Mouse (Mus musculus) liver, embryonic 13.5 days (tissue): ENCODE data around the gene Evi5. TPM values are rescaled to one million over a fixed set of nuclear protein-coding genes. Genes with fewer than 3 reads are reported as not detected.

Experiments used
- ATAC-seq: fragments of 200-750 bp; cut with Nextera tagmentation; 2 replicates; pipeline ENCODE4 v1.8.0; 2017; ENCODE audit warnings: low read depth, mild to moderate bottlenecking, moderate number of reproducible peaks, moderate library complexity
- DNase-seq: peaks from one replicate; pipeline ENCODE4 v3.0.0; 2022
- H3K27ac ChIP-seq: fragments of 300-500 bp; sonication (generic); 2 replicates; pipeline ENCODE4 v1.5.1; 2015; ENCODE audit warnings: moderate library complexity, mild to moderate bottlenecking, inconsistent platforms
- H3K27me3 ChIP-seq: fragments of 300-500 bp; sonication (generic); 2 replicates; pipeline ENCODE4 v1.6.1; 2015; ENCODE audit warnings: mild to moderate bottlenecking, inconsistent platforms
- H3K36me3 ChIP-seq: fragments of 300-500 bp; sonication (generic); 2 replicates; pipeline ENCODE4 v1.6.1; 2015; ENCODE audit warnings: mild to moderate bottlenecking, inconsistent platforms
- H3K4me1 ChIP-seq: fragments of 300-500 bp; sonication (generic); replicated peaks from 2 replicates; pipeline ENCODE4 v1.6.1; 2015; ENCODE audit warnings: inconsistent platforms
- H3K4me2 ChIP-seq: fragments of 300-500 bp; sonication (generic); 2 replicates; pipeline ENCODE4 v1.6.1; 2015; ENCODE audit warnings: inconsistent platforms, mild to moderate bottlenecking, moderate library complexity
- H3K4me3 ChIP-seq: fragments of 300-500 bp; sonication (generic); replicated peaks from 2 replicates; pipeline ENCODE4 v1.5.1; 2015; ENCODE audit warnings: mild to moderate bottlenecking, inconsistent platforms
- H3K9ac ChIP-seq: fragments of 300-500 bp; sonication (generic); 2 replicates; pipeline ENCODE4 v1.6.1; 2015; ENCODE audit warnings: mild to moderate bottlenecking, inconsistent platforms
- H3K9me3 ChIP-seq: fragments of 300-500 bp; sonication (generic); replicated peaks from 2 replicates; pipeline ENCODE4 v1.6.1; 2016; ENCODE audit warnings: inconsistent platforms
- WGBS: fragments of 180-500 bp; shearing (Covaris S2); methylation state at CpG from one replicate; pipeline ENCODE4 v1.1.7; 2015; ENCODE audit not compliant: insufficient replicate concordance; 5-methylcytosine and 5-hydroxymethylcytosine counted together
- polyA plus RNA-seq: library from polyadenylated mRNA; unstranded; fragments of >200 nt; fragmentation: Nextera tagmentation; extraction: Ambion mirVana; gene quantifications from 2 replicates; pipeline ENCODE4 v1.2.1, GENCODE M21; 2015

Evi5 gene
- polyA plus RNA-seq, 1 experiment from 2014 or later: 51.3 TPM

DNA sequence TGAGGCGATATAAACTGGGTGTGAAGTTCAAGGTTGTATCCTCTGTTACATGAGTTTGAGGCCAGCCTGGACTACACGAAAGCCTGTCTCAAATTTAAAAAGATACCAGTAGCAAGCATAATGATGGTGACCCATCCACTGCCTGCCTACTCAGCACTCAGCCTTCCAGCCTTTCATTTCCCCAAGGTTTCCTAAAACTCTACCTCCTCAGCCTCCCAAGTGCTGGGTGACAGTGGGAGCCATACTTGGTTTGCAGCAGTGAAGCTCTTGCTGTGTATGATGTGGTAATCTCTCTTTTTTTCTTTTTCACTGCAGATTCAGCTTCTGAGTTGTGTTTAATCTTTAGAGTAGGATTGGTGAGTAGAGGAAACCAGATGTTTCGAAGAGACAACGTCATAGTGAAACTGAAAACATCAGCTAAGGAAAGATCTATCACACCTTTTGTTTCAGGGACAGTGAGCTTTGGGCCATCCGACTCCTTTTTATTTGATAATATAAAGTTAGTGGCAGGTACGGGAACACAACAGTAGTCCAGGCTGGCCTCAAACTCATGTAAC is 171.6 kb downstream of the Evi5 start:
- 64% methylated on average over 6 of the region's 6 CpGs for WGBS
- no peak overlapping the region for H3K4me3 ChIP-seq
- H3K36me3 ChIP-seq: no peaks in the 10 kb centered on the region
- H3K9me3 ChIP-seq: no peaks in the 10 kb centered on the region
- 0 out of 2 replicates have a peak, but pooled peaks cover 5% of the 10 kb centered on the region for H3K27me3 ChIP-seq
- H3K9ac ChIP-seq: no peak overlapping the region
- no peak for ATAC-seq
- H3K4me2 ChIP-seq: no peak overlapping the region
- no peak for DNase-seq
- no peak overlapping the region for H3K27ac ChIP-seq
- no peaks in the 10 kb centered on the region for H3K4me1 ChIP-seq

DNA sequence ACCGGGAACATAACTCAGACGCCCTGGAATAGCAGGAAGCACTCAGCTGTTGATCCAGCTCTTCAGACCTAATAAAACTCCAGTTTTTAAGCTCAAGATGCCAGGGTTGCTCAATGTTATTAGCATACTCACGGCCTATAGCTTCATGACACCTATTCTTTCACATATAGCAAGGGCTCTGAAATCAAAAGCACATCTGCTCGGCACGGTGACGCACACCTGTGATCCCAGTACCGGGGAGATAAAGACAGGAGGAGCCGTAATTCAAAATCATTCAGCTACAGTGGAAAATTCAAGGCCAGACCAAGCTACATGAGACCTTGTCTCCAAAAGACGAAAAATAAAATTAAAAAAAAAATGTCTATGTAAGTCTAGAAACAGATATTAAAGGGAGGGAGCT is 173.2 kb downstream of the Evi5 start:
- no peak overlapping the region for H3K4me3 ChIP-seq
- no peak for ATAC-seq
- H3K9ac ChIP-seq: no peak overlapping the region
- H3K4me1 ChIP-seq: no peaks in the 10 kb centered on the region
- H3K9me3 ChIP-seq: no peaks in the 10 kb centered on the region
- DNase-seq: no peak
- 69% methylated on average over 9 of the region's 9 CpGs for whole genome bisulfite sequencing
- no peak overlapping the region for H3K4me2 ChIP-seq
- H3K27me3 ChIP-seq: no peaks in the 10 kb centered on the region
- H3K36me3 ChIP-seq: no peaks in the 10 kb centered on the region
- no peak overlapping the region for H3K27ac ChIP-seq

DNA sequence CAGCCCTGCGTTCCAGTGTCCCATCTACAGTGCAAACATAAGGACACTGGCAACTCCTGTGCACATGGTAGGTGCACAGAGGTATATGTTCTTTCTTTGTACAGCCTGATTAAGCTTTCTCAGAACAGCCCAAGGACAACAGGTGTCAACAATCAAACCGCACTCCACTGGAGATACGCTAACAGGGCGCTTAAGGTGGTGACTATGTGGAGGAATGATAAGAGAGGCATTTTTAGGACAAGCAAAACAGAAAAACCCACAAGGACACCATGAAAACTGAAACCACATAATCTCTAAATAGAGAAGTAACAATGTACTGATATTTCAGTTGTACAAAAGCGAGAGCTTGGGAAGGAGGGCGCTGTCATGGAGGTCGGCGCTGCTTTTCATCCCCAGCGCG is 174.0 kb downstream of the Evi5 start:
- Histone ChIP-seq H3K4me1 (no peaks in the 10 kb centered on the region), H3K4me3 (no peak overlapping the region), H3K27me3 (no peaks in the 10 kb centered on the region), H3K36me3 (no peaks in the 10 kb centered on the region), H3K9me3 (no peaks in the 10 kb centered on the region), H3K9ac (no peak overlapping the region), H3K27ac (no peak overlapping the region), H3K4me2 (no peak overlapping the region)
- WGBS: 60% methylated on average over 10 of the region's 10 CpGs
- DNase-seq: no peak
- no peak for ATAC-seq

DNA sequence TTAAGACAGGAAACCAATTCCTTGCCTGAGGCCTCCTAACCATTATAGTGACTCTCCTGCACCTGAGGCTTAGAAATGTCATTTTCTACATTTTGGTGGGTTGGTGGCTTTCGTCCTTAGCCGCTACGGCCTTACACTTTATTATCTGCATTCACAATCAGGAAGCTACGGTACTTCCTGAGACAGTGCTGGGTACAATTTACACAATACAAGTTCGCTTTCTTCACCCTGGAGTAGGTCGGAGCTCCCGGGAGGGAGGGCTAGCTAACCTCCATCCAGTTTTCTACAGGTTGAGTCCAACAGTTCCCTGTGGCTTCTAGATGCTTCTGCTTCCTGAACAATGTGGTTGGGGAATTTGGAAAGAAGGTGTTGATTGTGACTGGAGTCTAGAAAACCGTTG is 176.0 kb downstream of the Evi5 start:
- no peak overlapping the region for H3K27ac ChIP-seq
- WGBS: 14% methylated on average over 8 of the region's 8 CpGs
- no peaks in the 10 kb centered on the region for H3K4me1 ChIP-seq
- H3K4me2 ChIP-seq: no peak overlapping the region
- no peak overlapping the region for H3K9ac ChIP-seq
- no peak overlapping the region for H3K4me3 ChIP-seq
- no peaks in the 10 kb centered on the region for H3K9me3 ChIP-seq
- no peak for DNase-seq
- H3K27me3 ChIP-seq: no peaks in the 10 kb centered on the region
- no peak for ATAC-seq
- no peaks in the 10 kb centered on the region for H3K36me3 ChIP-seq

GRCm38 (mm10) chr5:107695019-107695418 is 179.9 kb downstream of the Evi5 start:
- DNase-seq: no peak
- no peaks in the 10 kb centered on the region for H3K9me3 ChIP-seq
- no peak overlapping the region for H3K4me3 ChIP-seq
- no peak overlapping the region for H3K4me2 ChIP-seq
- no peak overlapping the region for H3K27ac ChIP-seq
- 56% methylated on average over 3 of the region's 3 CpGs for WGBS
- no peak overlapping the region for H3K9ac ChIP-seq
- no peak for ATAC-seq
- peaks cover 17% of the 10 kb centered on the region; the same call in 1 of the 2 replicates for H3K27me3 ChIP-seq
- no peaks in the 10 kb centered on the region for H3K36me3 ChIP-seq
- no peaks in the 10 kb centered on the region for H3K4me1 ChIP-seq

Other genes with a start within 250 kb of the Evi5 start
- gene Gfi1, start 149.1 kb downstream of the Evi5 start, polyA plus RNA-seq: 0.48 and 0.65 TPM in 2 replicates
- 0.09 and 0.10 TPM in 2 replicates for gene Ube2d2b, start 45.0 kb downstream of the Evi5 start, polyA plus RNA-seq
- 48.8 and 51.9 TPM in 2 replicates for gene Rpl5, start 25.4 kb upstream of the Evi5 start, polyA plus RNA-seq
- 11.3 and 11.6 TPM in 2 replicates for gene Fam69a, start 112.0 kb upstream of the Evi5 start, polyA plus RNA-seq
- gene Mtf2, start 190.6 kb upstream of the Evi5 start, polyA plus RNA-seq: 46.4 and 50.5 TPM in 2 replicates